Mouse (Mus musculus): Measurements from ENCODE around the gene Cdh5. TPM values are rescaled to one million over a fixed set of nuclear protein-coding genes. Genes with fewer than 3 reads are reported as not detected.
A peak's percentile ranks its signal among the peaks of the same experiment; 100 is the strongest.

Cdh5 gene
- polyA plus RNA-seq, 1 experiment, result 9.9 TPM

- TF ChIP-seq CTCF (IDR thresholded peaks at IDR 0.05; ENCODE audit: borderline replicate concordance, insufficient read depth, low read depth, low read length), result no peak
- no peak for TF ChIP-seq POLR2A (IDR thresholded peaks at IDR 0.05; ENCODE audit: borderline replicate concordance, insufficient read depth, low read length)
- Histone ChIP-seq H3K27me3 (ENCODE audit: control insufficient read depth, insufficient read depth, low read length) (no peaks in the 10 kb centered on the region), H3K27ac (ENCODE audit: insufficient read depth, low read length) (no peak overlapping the region), H3K4me1 (ENCODE audit: control insufficient read depth, insufficient read depth, low read length) (no peaks in the 10 kb centered on the region), H3K4me3 (replicated peaks; ENCODE audit: insufficient read depth, low read depth, low read length) (no peak overlapping the region)
- 57% methylated on average over 13 of the region's 13 CpGs for WGBS
- no peak for DNase-seq
Measured at GRCm38 (mm10) chr8:104144434-104145216, 43.2 kb downstream of the Cdh5 start.

DNA sequence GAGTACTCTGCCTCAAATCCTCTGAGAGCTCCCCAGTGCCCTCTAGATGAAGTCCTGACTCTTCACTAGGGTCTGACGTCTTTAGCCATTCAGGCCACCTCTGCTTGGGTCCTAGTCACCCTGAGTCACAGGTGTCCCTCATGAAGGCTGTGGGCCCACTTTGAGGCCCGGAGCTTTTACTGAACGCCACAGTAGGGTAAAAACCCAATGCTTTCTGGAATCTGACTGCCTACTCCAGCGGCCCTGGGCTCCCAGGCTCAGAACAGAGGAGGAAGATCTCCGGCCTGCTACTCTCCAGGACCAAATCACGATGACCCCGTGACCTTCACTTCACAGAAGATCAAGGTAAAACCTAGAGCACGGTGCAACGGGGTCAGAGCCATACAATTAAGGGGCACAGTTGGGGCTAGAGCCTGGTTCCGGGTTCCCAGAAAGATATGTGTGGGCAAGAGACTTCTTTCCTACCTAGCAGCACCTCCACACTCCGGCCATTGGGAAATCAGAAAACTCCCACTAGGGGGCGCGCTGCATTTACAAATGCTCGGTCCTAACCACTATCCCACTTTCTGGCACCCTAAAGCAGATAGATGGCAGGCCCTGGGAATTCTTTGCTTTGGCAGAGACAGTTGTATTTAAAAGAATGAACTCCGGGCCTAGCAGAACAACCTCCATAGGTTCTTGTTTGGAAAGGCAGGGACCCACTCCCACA lies 44.7 kb downstream of the Cdh5 start:
- peak; percentile 58 for TF ChIP-seq CTCF (IDR thresholded peaks at IDR 0.05; ENCODE audit: borderline replicate concordance, insufficient read depth, low read depth, low read length)
- TF ChIP-seq POLR2A (IDR thresholded peaks at IDR 0.05; ENCODE audit: borderline replicate concordance, insufficient read depth, low read length), result no peak
- no peak overlapping the region for H3K27ac ChIP-seq (ENCODE audit: insufficient read depth, low read length)
- 35% methylated on average over 15 of the region's 15 CpGs for WGBS

DNA sequence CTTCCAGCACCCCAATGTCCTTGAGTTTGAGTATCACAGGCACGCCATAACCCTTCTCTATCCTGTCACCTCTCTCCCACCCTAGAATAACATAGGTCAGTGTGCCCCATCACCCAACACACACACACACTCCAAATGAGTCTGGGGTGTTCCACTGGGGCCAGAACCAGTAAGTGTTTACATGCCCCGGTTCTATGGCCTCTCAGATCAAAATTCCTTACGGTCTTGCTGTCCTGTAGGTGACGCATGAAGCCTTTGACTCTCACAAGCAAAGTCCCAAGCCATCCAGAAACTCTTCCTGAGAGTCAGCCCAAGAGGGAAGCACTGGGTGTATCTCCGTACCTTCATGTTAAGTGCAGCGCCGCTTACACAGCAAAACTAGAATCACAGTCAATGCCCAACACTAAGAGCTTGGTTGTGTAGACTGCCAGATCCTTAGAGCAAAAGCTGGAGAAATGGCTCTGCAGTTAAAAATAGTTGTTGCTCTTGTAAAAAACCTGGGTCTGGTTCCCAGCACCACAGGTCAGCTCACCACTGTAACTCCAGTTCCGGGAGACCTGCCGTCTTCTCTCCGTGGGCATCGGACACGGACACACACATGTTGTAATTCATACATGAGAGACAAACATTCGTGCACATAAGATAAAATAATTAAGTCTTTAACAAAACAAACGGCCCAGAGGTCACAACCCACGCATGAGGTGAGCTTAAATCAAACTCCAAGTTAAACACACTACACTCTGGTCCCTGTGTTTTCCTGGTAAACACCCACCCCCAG lies 45.5 kb downstream of the Cdh5 start:
- 92% methylated on average over 15 of the region's 15 CpGs for WGBS
- Histone ChIP-seq H3K27me3 (ENCODE audit: control insufficient read depth, insufficient read depth, low read length) (no peaks in the 10 kb centered on the region), H3K4me3 (replicated peaks; ENCODE audit: insufficient read depth, low read depth, low read length) (no peak overlapping the region), H3K4me1 (ENCODE audit: control insufficient read depth, insufficient read depth, low read length) (no peaks in the 10 kb centered on the region), H3K27ac (ENCODE audit: insufficient read depth, low read length) (no peak overlapping the region)
- no peak for DNase-seq
- TF ChIP-seq CTCF (IDR thresholded peaks at IDR 0.05; ENCODE audit: borderline replicate concordance, insufficient read depth, low read depth, low read length) (no peak), POLR2A (IDR thresholded peaks at IDR 0.05; ENCODE audit: borderline replicate concordance, insufficient read depth, low read length) (no peak)

More for the DNA sequence above, 44.7 kb downstream of the Cdh5 start:
- DNase-seq, result peak; percentile 61 to 80
- Histone ChIP-seq H3K4me3 (replicated peaks; ENCODE audit: insufficient read depth, low read depth, low read length) (no peak overlapping the region), H3K27me3 (ENCODE audit: control insufficient read depth, insufficient read depth, low read length) (no peaks in the 10 kb centered on the region), H3K4me1 (ENCODE audit: control insufficient read depth, insufficient read depth, low read length) (no peaks in the 10 kb centered on the region)

GRCm38 (mm10) chr8:104147947-104148346 lies 46.5 kb downstream of the Cdh5 start:
- Histone ChIP-seq H3K27ac (ENCODE audit: insufficient read depth, low read length) (no peak overlapping the region), H3K27me3 (ENCODE audit: control insufficient read depth, insufficient read depth, low read length) (no peaks in the 10 kb centered on the region), H3K4me3 (replicated peaks; ENCODE audit: insufficient read depth, low read depth, low read length) (no peak overlapping the region), H3K4me1 (ENCODE audit: control insufficient read depth, insufficient read depth, low read length) (no peaks in the 10 kb centered on the region)
- WGBS, result 93% methylated on average over 2 of the region's 2 CpGs
- TF ChIP-seq POLR2A (IDR thresholded peaks at IDR 0.05; ENCODE audit: borderline replicate concordance, insufficient read depth, low read length), result no peak
- no peak for TF ChIP-seq CTCF (IDR thresholded peaks at IDR 0.05; ENCODE audit: borderline replicate concordance, insufficient read depth, low read depth, low read length)
- no peak for DNase-seq

DNA sequence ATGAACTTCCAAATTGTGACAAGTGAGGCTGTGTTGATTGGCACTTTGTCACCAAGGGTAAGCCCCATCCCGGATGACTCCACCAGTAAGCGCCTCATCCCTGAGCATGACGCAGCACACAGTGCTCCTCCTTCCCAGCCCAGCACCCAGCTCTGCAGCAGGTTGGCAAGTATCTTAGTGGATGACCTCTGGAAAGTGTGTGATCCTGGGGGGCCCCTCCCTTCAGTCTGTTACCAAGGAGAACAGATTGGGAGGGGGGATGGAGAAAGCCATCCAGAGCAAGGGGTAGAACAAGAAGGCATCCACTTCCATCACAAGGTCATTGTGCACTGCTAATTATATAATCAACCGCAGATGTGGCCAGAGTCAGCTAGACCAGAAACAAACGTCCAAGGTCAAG lies 59.3 kb downstream of the Cdh5 start:
- 68% methylated on average over 5 of the region's 5 CpGs for WGBS
- no peak for DNase-seq
- H3K4me1 ChIP-seq (ENCODE audit: control insufficient read depth, insufficient read depth, low read length), result no peaks in the 10 kb centered on the region
- H3K27me3 ChIP-seq (ENCODE audit: control insufficient read depth, insufficient read depth, low read length), result no peaks in the 10 kb centered on the region
- TF ChIP-seq CTCF (IDR thresholded peaks at IDR 0.05; ENCODE audit: borderline replicate concordance, insufficient read depth, low read depth, low read length) (no peak), POLR2A (IDR thresholded peaks at IDR 0.05; ENCODE audit: borderline replicate concordance, insufficient read depth, low read length) (no peak)
- no peak overlapping the region for H3K27ac ChIP-seq (ENCODE audit: insufficient read depth, low read length)
- H3K4me3 ChIP-seq (replicated peaks; ENCODE audit: insufficient read depth, low read depth, low read length), result no peak overlapping the region

DNA sequence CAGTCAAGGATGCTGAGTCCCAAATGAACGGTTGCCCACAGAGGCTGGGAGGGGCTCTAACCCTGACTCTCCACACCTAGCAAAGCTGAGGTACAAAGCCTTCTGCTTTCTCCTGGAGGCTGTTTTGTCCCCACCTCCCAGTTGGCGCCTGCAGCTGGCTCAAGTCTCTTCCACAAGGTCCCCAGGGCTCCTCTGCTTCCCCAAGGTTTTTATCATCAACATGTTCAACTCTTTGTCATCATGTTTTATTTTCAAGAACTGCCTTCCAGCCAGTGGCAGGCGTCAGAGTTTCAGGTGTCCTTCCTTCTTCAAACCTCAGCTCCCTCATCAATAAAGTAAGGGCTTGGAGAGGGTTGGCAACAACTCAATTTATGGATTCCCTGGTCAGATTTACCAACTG lies 68.0 kb downstream of the Cdh5 start:
- 88% methylated on average over 3 of the region's 3 CpGs for WGBS
- Histone ChIP-seq H3K27me3 (ENCODE audit: control insufficient read depth, insufficient read depth, low read length) (peaks cover 3% of the 10 kb centered on the region; the same call in 1 of the 2 replicates), H3K4me3 (replicated peaks; ENCODE audit: insufficient read depth, low read depth, low read length) (no peak overlapping the region), H3K4me1 (ENCODE audit: control insufficient read depth, insufficient read depth, low read length) (no peaks in the 10 kb centered on the region), H3K27ac (ENCODE audit: insufficient read depth, low read length) (no peak overlapping the region)
- no peak for TF ChIP-seq POLR2A (IDR thresholded peaks at IDR 0.05; ENCODE audit: borderline replicate concordance, insufficient read depth, low read length)
- no peak for TF ChIP-seq CTCF (IDR thresholded peaks at IDR 0.05; ENCODE audit: borderline replicate concordance, insufficient read depth, low read depth, low read length)
- no peak for DNase-seq

GRCm38 (mm10) chr8:104170118-104171049 lies 69.0 kb downstream of the Cdh5 start, which contains the start of gene Bean1:
TSS of gene Bean1 (plus strand) at chr8:104170442.
- H3K27me3 ChIP-seq (ENCODE audit: control insufficient read depth, insufficient read depth, low read length), result peaks cover 3% of the 10 kb centered on the region; the same call in 1 of the 2 replicates
- no peaks in the 10 kb centered on the region for H3K4me1 ChIP-seq (ENCODE audit: control insufficient read depth, insufficient read depth, low read length)
- no peak within 1 kb of the TSS for H3K27ac ChIP-seq (ENCODE audit: insufficient read depth, low read length)
- TF ChIP-seq POLR2A (IDR thresholded peaks at IDR 0.05; ENCODE audit: borderline replicate concordance, insufficient read depth, low read length), result no peak
- 2% methylated on average over 83 of the region's 87 CpGs for WGBS
- DNase-seq, result peak; percentile 7 to 15
- H3K4me3 ChIP-seq (replicated peaks; ENCODE audit: insufficient read depth, low read depth, low read length), result peak within 1 kb of the TSS; percentile 3
